Mouse (Mus musculus) liver, embryonic 11.5 days (tissue): ENCODE measurements around the gene Ffar2. TPM values are rescaled to one million over a fixed set of nuclear protein-coding genes. Genes with fewer than 3 reads are reported as not detected.
"Not testable (repeated sequence)": the region's sequence is repeated elsewhere in the genome, so short reads cannot be mapped to it uniquely, and the experiment has no call there.

Experiments used
- ATAC-seq: fragments of 200-750 bp; cut with Nextera tagmentation; replicated peaks from 2 replicates; pipeline ENCODE4 v1.8.0; 2017; ENCODE audit warnings: moderate number of reproducible peaks, mild to moderate bottlenecking, moderate TSS enrichment, moderate library complexity; ENCODE audit not compliant: low FRiP score
- DNase-seq: peaks from one replicate; pipeline ENCODE4 v3.0.0-alpha.2; 2017; ENCODE audit warnings: low spot score
- H3K27ac ChIP-seq: fragments of 300-500 bp; sonication (generic); 2 replicates; pipeline ENCODE4 v1.5.1; 2014; ENCODE audit warnings: mild to moderate bottlenecking, low read depth, low read length, control low read depth
- H3K27me3 ChIP-seq: fragments of 300-500 bp; sonication (generic); replicated peaks from 2 replicates; pipeline ENCODE4 v1.6.1; 2014; ENCODE audit warnings: low read length, mixed read lengths; ENCODE audit not compliant: control insufficient read depth, insufficient read depth
- H3K36me3 ChIP-seq: fragments of 300-500 bp; sonication (generic); 2 replicates; pipeline ENCODE4 v1.6.1; 2014; ENCODE audit warnings: mild to moderate bottlenecking, low read length, moderate library complexity, mixed read lengths; ENCODE audit not compliant: control insufficient read depth, insufficient read depth
- H3K4me1 ChIP-seq: fragments of 300-500 bp; sonication (generic); replicated peaks from 2 replicates; pipeline ENCODE4 v1.6.1; 2014; ENCODE audit warnings: low read length, mixed read lengths; ENCODE audit not compliant: control insufficient read depth, insufficient read depth
- H3K4me2 ChIP-seq: fragments of 300-500 bp; sonication (generic); 2 replicates; pipeline ENCODE4 v1.6.1; 2014; ENCODE audit warnings: mild to moderate bottlenecking, control low read depth, moderate library complexity
- H3K4me3 ChIP-seq: fragments of 300-500 bp; sonication (generic); 2 replicates; pipeline ENCODE4 v1.5.1; 2014; ENCODE audit warnings: low read depth, low read length, control low read depth
- H3K9ac ChIP-seq: fragments of 300-500 bp; sonication (generic); 2 replicates; pipeline ENCODE4 v1.6.1; 2014; ENCODE audit warnings: low read depth, low read length, control low read depth
- H3K9me3 ChIP-seq: fragments of 300-500 bp; sonication (generic); 2 replicates; pipeline ENCODE4 v1.6.1; 2016; ENCODE audit warnings: low read length, inconsistent platforms, mixed read lengths; ENCODE audit not compliant: control insufficient read depth
- WGBS: fragments of 180-500 bp; shearing (Covaris S2); extraction: QIAGEN DNeasy Blood & Tissue Kit; methylation state at CpG from one replicate; pipeline ENCODE4 v1.1.7; 2014; 5-methylcytosine and 5-hydroxymethylcytosine counted together
- polyA plus RNA-seq: library from polyadenylated mRNA; unstranded; fragments of >200 nt; fragmentation: Nextera tagmentation; extraction: Ambion mirVana; gene quantifications from 2 replicates; pipeline ENCODE4 v1.2.1, GENCODE M21; 2014

Gene Ffar2
- polyA plus RNA-seq, 1 experiment from 2014 or later = 0.47 TPM

- H3K4me2 ChIP-seq = no peak overlapping the region; the same call in 1 of the 2 replicates
- 63% methylated on average over 16 of the region's 17 CpGs for WGBS
- no peak overlapping the region for H3K4me3 ChIP-seq
- no peak overlapping the region for H3K9ac ChIP-seq
- no peaks in the 10 kb centered on the region for H3K9me3 ChIP-seq
- DNase-seq (no peak), ATAC-seq (no peak)
- no peaks in the 10 kb centered on the region for H3K36me3 ChIP-seq
- H3K4me1 ChIP-seq = no peaks in the 10 kb centered on the region
- H3K27ac ChIP-seq = no peak overlapping the region
- H3K27me3 ChIP-seq = no peaks in the 10 kb centered on the region
These were observed 8.7 kb upstream of the Ffar2 start for GRCm38 (mm10) chr7:30832261-30832660.

- WGBS = 50% methylated on average over 3 of the region's 3 CpGs
- no peaks in the 10 kb centered on the region for H3K27me3 ChIP-seq
- H3K9me3 ChIP-seq = no peaks in the 10 kb centered on the region
- no peak overlapping the region for H3K27ac ChIP-seq
- no peaks in the 10 kb centered on the region for H3K36me3 ChIP-seq
- no peak overlapping the region for H3K4me3 ChIP-seq
- ATAC-seq (no peak), DNase-seq (no peak)
- no peak overlapping the region for H3K4me2 ChIP-seq
- H3K9ac ChIP-seq = no peak overlapping the region
- H3K4me1 ChIP-seq = no peaks in the 10 kb centered on the region
These were observed 5.9 kb upstream of the Ffar2 start for GRCm38 (mm10) chr7:30829428-30829827.

GRCm38 (mm10) chr7:30828871-30829270, 5.3 kb upstream of the Ffar2 start:
- H3K4me2 ChIP-seq, H3K9me3 ChIP-seq, H3K9ac ChIP-seq, H3K36me3 ChIP-seq, H3K4me3 ChIP-seq, DNase-seq, H3K27ac ChIP-seq, ATAC-seq, H3K27me3 ChIP-seq, H3K4me1 ChIP-seq: not testable (repeated sequence)

DNA sequence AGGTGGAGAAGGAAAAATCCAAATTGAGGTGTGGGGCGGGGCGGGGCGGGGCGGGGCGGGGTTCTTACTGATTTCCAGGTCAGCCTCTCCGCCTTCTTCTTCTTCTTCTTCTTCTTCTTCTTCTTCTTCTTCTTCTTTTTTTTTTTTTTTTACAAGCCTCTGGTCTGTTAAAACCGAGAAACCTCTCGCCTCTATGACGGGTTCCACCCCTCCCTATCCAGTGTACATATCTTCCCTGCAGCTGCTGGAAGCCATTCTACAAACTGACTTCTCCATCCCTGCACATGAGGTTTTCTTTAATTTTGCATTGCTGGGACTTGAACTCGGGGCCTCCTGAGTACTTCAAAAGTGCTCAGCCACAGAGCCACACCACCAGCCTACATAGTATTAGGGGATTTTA, 3.1 kb upstream of the Ffar2 start:
- 77% methylated on average over 10 of the region's 10 CpGs for WGBS
- ATAC-seq (no peak), DNase-seq (no peak)
- no peaks in the 10 kb centered on the region for H3K9me3 ChIP-seq
- H3K27me3 ChIP-seq = no peaks in the 10 kb centered on the region
- no peak overlapping the region for H3K4me3 ChIP-seq
- H3K27ac ChIP-seq = no peak overlapping the region
- H3K4me2 ChIP-seq = no peak overlapping the region
- H3K9ac ChIP-seq = no peak overlapping the region
- H3K4me1 ChIP-seq = no peaks in the 10 kb centered on the region
- H3K36me3 ChIP-seq = no peaks in the 10 kb centered on the region

DNA sequence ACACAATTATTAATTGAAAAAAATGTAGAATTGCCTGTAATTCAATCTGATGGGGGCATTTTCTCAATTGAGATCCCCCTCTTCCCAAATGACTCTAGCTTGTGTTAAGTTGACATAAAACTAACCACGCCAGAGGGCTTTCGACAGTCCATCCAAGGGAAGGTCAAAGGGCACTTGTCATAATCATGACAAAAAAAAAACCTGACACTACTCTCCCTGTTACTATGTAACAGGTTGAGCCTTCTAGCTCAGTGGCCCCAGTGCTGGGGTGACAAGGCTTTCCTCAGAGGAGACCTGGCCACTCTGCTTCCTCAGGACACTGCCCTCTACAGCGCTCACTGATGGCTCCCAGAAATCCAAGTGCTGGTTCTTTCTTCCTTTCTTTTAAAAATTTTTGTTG, 731 bp upstream of the Ffar2 start:
- H3K4me2 ChIP-seq = no peak overlapping the region
- H3K4me3 ChIP-seq = no peak overlapping the region
- no peak for ATAC-seq
- no peaks in the 10 kb centered on the region; the same call in 1 of the 2 replicates for H3K27me3 ChIP-seq
- no peak overlapping the region for H3K27ac ChIP-seq
- no peak overlapping the region for H3K9ac ChIP-seq
- no peak for DNase-seq
- H3K4me1 ChIP-seq = peaks cover 5% of the 10 kb centered on the region; the same call in 1 of the 2 replicates
- H3K36me3 ChIP-seq = no peaks in the 10 kb centered on the region
- WGBS = 81% methylated on average over 3 of the region's 3 CpGs
- H3K9me3 ChIP-seq = no peaks in the 10 kb centered on the region

- WGBS = 51% methylated on average over 5 of the region's 5 CpGs
These were observed 2.0 kb downstream of the Ffar2 start for GRCm38 (mm10) chr7:30821532-30821931.

DNA sequence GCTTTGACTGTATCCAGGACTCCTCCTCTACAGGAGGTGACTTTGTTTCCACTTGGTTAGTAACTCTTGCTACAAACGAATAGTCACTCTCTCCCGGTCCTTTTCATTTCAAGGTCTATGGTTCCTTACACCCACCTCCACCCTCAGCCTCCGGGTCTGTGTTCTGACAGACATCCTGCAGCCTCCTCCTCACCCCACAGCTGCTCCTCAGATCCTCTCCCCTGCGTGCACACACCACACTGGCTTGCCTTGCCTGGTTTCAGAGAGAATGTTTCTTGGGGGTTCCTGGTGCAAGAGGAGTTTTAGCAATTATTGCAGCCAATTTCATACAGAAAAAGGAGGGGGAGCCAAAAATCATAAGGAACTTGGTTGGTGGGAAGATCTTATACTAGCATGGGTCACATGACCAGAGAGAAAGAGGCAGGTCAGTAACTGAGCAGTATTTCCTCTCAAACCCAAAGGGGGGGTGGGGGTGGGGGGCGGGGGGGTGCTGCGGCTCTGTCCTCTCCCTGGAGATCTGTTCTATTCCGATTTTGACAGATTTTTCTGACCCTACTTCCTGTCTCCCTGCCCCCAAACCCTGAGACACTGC, 2.6 kb downstream of the Ffar2 start:
- 50% methylated on average over 7 of the region's 7 CpGs for whole genome bisulfite sequencing

More at GRCm38 (mm10) chr7:30821532-30821931, 2.0 kb downstream of the Ffar2 start:
- ATAC-seq (no peak), DNase-seq (no peak)
- Histone ChIP-seq H3K27me3 (no peaks in the 10 kb centered on the region; the same call in 1 of the 2 replicates), H3K9ac (no peak overlapping the region), H3K9me3 (no peaks in the 10 kb centered on the region), H3K27ac (no peak overlapping the region), H3K4me1 (peaks cover 5% of the 10 kb centered on the region; the same call in 1 of the 2 replicates), H3K36me3 (no peaks in the 10 kb centered on the region), H3K4me3 (no peak overlapping the region), H3K4me2 (no peak overlapping the region)

GRCm38 (mm10) chr7:30820131-30820530, 3.4 kb downstream of the Ffar2 start:
- Histone ChIP-seq H3K9me3 (no peaks in the 10 kb centered on the region), H3K36me3 (no peaks in the 10 kb centered on the region), H3K27me3 (no peaks in the 10 kb centered on the region; the same call in 1 of the 2 replicates), H3K27ac (no peak overlapping the region), H3K4me1 (peaks cover 5% of the 10 kb centered on the region; the same call in 1 of the 2 replicates), H3K9ac (no peak overlapping the region), H3K4me3 (no peak overlapping the region), H3K4me2 (no peak overlapping the region)
- 54% methylated on average over 6 of the region's 6 CpGs for WGBS
- ATAC-seq = 0 out of 2 replicates have a peak, but pooled peaks have one; percentile 20
- DNase-seq = no peak

More for the DNA sequence above, 2.6 kb downstream of the Ffar2 start:
- H3K4me1 ChIP-seq = peaks cover 5% of the 10 kb centered on the region; the same call in 1 of the 2 replicates
- no peak overlapping the region for H3K4me3 ChIP-seq
- no peak overlapping the region for H3K4me2 ChIP-seq
- H3K9me3 ChIP-seq = no peaks in the 10 kb centered on the region
- no peak overlapping the region for H3K9ac ChIP-seq
- H3K36me3 ChIP-seq = no peaks in the 10 kb centered on the region
- no peak overlapping the region for H3K27ac ChIP-seq
- ATAC-seq (no peak), DNase-seq (no peak)
- H3K27me3 ChIP-seq = no peaks in the 10 kb centered on the region; the same call in 1 of the 2 replicates

DNA sequence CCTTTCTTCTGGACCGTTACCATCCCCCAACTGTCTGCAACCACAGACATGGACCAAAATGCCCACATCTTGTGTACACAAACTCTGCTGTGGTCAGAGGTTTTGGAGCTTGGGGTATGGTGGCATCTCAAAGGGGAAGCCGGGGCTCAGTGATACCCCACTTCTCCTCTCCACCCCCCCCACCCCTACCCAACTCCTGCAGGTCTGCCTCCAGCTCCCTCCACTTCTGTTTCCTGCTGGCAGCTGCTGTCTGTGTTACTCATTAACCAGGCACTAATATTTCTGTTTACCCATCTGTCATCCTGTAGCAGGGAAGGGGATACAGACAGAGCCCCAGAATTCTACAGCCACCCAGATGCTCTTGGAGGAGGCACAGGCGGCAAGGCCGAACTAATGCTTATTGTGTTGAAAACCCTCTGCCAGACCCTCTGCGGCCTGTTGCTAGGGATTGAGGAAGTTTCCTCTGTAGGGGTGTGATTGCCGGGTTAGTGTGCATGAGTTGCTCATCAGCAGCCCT, 11.2 kb downstream of the Ffar2 start:
- 39% methylated on average over 6 of the region's 6 CpGs for WGBS
- H3K4me1 ChIP-seq = peaks cover 9% of the 10 kb centered on the region
- ATAC-seq (peak; percentile 63), DNase-seq (peak; percentile 54)
- H3K36me3 ChIP-seq = no peaks in the 10 kb centered on the region
- H3K27me3 ChIP-seq = no peaks in the 10 kb centered on the region
- H3K9me3 ChIP-seq = no peaks in the 10 kb centered on the region
- no peak overlapping the region for H3K4me3 ChIP-seq
- H3K4me2 ChIP-seq = peak overlapping the region; percentile 10; the same call in 1 of the 2 replicates
- H3K27ac ChIP-seq = peak overlapping the region; percentile 68
- H3K9ac ChIP-seq = no peak overlapping the region
